Mouse (Mus musculus) stomach, embryonic 15.5 days (tissue): ENCODE measurements around the gene Als2cr12. TPM values are rescaled to one million over a fixed set of nuclear protein-coding genes. Genes with fewer than 3 reads are reported as not detected.
"Not testable (repeated sequence)": the region's sequence is repeated elsewhere in the genome, so short reads cannot be mapped to it uniquely, and the experiment has no call there.

ENCODE experiments used
- ATAC-seq: fragments of 200-750 bp; cut with Nextera tagmentation; 2 replicates; pipeline ENCODE4 v1.8.0; 2017; ENCODE audit warnings: low read depth, moderate number of reproducible peaks, moderate TSS enrichment; ENCODE audit not compliant: insufficient read depth, low FRiP score
- H3K27ac ChIP-seq: fragments of 300-500 bp; sonication (generic); 2 replicates; pipeline ENCODE4 v1.5.1; 2015; ENCODE audit warnings: mild to moderate bottlenecking, inconsistent platforms
- H3K27me3 ChIP-seq: fragments of 300-500 bp; sonication (generic); replicated peaks from 2 replicates; pipeline ENCODE4 v1.6.1; 2015; ENCODE audit warnings: inconsistent platforms
- H3K36me3 ChIP-seq: fragments of 300-500 bp; sonication (generic); 2 replicates; pipeline ENCODE4 v1.6.1; 2015; ENCODE audit warnings: inconsistent platforms
- H3K4me1 ChIP-seq: fragments of 300-500 bp; sonication (generic); 2 replicates; pipeline ENCODE4 v1.6.1; 2015; ENCODE audit warnings: inconsistent platforms
- H3K4me2 ChIP-seq: fragments of 300-500 bp; sonication (generic); 2 replicates; pipeline ENCODE4 v1.6.1; 2015; ENCODE audit warnings: mild to moderate bottlenecking, inconsistent platforms
- H3K4me3 ChIP-seq: fragments of 300-500 bp; sonication (generic); replicated peaks from 2 replicates; pipeline ENCODE4 v1.5.1; 2015; ENCODE audit warnings: inconsistent platforms
- H3K9ac ChIP-seq: fragments of 300-500 bp; sonication (generic); 2 replicates; pipeline ENCODE4 v1.6.1; 2015; ENCODE audit warnings: inconsistent platforms
- H3K9me3 ChIP-seq: fragments of 300-500 bp; sonication (generic); 2 replicates; pipeline ENCODE4 v1.6.1; 2016; ENCODE audit warnings: inconsistent platforms
- WGBS: fragments of 180-500 bp; shearing (Covaris S2); methylation state at CpG from one replicate; pipeline ENCODE4 v1.1.7; 2015; 5-methylcytosine and 5-hydroxymethylcytosine counted together
- polyA plus RNA-seq: library from polyadenylated mRNA; unstranded; fragments of >200 nt; fragmentation: Nextera tagmentation; extraction: Ambion mirVana; gene quantifications from 2 replicates; pipeline ENCODE4 v1.2.1, GENCODE M21; 2015

Gene Als2cr12
- polyA plus RNA-seq, 1 experiment from 2014 or later: 0.18 TPM

DNA sequence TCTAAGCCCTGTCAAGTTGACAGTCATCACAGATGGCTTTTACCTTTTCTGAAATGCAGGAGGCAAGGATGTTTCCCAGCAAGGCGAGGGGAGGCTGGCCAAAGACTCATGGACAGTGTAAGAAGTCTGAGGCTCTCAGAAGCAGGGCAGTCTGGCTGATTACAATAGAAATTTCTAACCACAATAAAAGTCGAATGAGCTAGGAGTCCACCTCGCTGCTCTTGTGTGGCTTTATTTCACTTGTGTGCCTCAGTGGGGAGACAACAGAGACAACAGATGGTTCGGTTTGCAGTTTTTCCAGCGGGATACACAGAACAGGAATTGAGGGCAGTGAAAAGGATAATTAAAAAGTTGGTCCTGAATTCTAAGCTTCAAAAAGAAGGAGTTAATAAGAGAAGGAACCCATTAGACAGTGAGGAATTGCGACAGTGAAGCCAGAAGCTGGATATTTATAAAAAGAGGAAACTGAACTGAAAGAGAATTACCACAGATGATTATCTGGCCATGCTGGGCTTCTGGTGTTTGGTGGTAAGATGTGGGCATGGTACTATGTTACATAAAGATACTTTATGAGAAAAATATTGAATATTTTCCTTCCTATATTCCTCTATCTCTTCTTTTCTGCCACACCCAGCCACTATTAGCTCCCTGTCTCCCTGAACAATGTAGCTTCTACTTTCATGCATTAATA, 77.7 kb downstream of the Als2cr12 start:
- H3K4me1 ChIP-seq: 0 out of 2 replicates have a peak, but pooled peaks cover 4% of the 10 kb centered on the region
- H3K27ac ChIP-seq: no peak overlapping the region
- no peak for ATAC-seq
- WGBS: 70% methylated on average over 6 of the region's 6 CpGs
- H3K4me2 ChIP-seq: no peak overlapping the region
- no peak overlapping the region for H3K4me3 ChIP-seq
- no peak overlapping the region for H3K9ac ChIP-seq
- no peaks in the 10 kb centered on the region for H3K36me3 ChIP-seq
- no peaks in the 10 kb centered on the region for H3K27me3 ChIP-seq
- H3K9me3 ChIP-seq: no peaks in the 10 kb centered on the region

GRCm38 (mm10) chr1:58617076-58617475, 78.7 kb downstream of the Als2cr12 start:
- WGBS: 39% methylated on average over 5 of the region's 5 CpGs
- H3K36me3 ChIP-seq: no peaks in the 10 kb centered on the region

DNA sequence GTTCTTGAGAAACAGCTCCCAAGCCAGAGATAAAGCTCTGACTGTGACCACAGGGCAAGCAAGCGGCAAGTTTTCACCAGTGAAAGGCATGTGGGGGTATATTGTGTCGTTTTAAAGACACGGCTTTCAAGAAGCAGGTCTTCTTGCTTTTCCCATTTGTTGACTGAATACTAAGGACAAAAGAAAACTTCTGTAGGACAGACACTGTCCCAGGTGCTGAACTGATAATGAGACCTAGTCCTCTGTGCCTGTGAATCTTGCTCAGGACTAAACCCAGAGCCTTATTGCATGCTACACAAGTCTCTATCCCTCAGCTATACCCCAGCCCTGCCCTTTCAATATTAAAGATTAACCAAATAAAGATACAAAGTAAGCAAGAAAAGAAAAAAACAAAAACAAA, 79.6 kb downstream of the Als2cr12 start:
- Histone ChIP-seq H3K4me1 (0 out of 2 replicates have a peak, but pooled peaks cover 4% of the 10 kb centered on the region), H3K4me2 (no peak overlapping the region), H3K27me3 (no peaks in the 10 kb centered on the region), H3K9ac (no peak overlapping the region), H3K36me3 (no peaks in the 10 kb centered on the region), H3K4me3 (no peak overlapping the region), H3K27ac (no peak overlapping the region), H3K9me3 (no peaks in the 10 kb centered on the region)
- WGBS: 65% methylated on average over 3 of the region's 3 CpGs
- ATAC-seq: no peak

More at GRCm38 (mm10) chr1:58617076-58617475, 78.7 kb downstream of the Als2cr12 start:
- ATAC-seq: no peak
- Histone ChIP-seq H3K4me3 (no peak overlapping the region), H3K4me1 (0 out of 2 replicates have a peak, but pooled peaks cover 4% of the 10 kb centered on the region), H3K9ac (no peak overlapping the region), H3K27ac (no peak overlapping the region), H3K27me3 (no peaks in the 10 kb centered on the region), H3K9me3 (no peaks in the 10 kb centered on the region), H3K4me2 (no peak overlapping the region)

DNA sequence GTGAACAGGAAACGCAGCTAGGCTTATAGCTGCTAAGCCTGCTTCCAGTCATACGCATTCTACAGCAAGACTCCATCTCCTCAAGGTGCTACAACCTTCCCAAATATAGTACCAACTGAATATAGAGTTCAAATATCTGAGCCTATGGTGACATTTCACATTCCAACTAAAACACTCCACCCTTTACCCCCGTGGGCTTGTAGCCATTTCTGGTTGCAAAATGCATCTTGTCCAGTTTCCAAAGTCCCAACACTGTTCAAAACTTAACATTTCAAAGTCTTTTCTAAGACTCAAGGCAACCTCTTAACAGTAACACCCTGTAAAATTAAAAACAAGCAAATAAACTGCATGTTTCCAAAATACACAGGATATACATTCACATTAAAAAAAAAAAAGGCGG, 80.6 kb downstream of the Als2cr12 start:
- 79% methylated on average over 4 of the region's 4 CpGs for WGBS
- ATAC-seq: no peak

GRCm38 (mm10) chr1:58614424-58614823, 81.4 kb downstream of the Als2cr12 start:
- no peak overlapping the region for H3K4me2 ChIP-seq
- no peak overlapping the region for H3K9ac ChIP-seq
- H3K4me3 ChIP-seq: no peak overlapping the region
- H3K27ac ChIP-seq: peak overlapping the region; percentile 57
- H3K27me3 ChIP-seq: no peaks in the 10 kb centered on the region
- H3K36me3 ChIP-seq: no peaks in the 10 kb centered on the region
- H3K9me3 ChIP-seq: no peaks in the 10 kb centered on the region
- 45% methylated on average over 3 of the region's 3 CpGs for WGBS
- ATAC-seq: peak; percentile 71
- H3K4me1 ChIP-seq: 0 out of 2 replicates have a peak, but pooled peaks cover 4% of the 10 kb centered on the region

More for the DNA sequence above, 80.6 kb downstream of the Als2cr12 start:
- no peaks in the 10 kb centered on the region for H3K27me3 ChIP-seq
- H3K4me2 ChIP-seq: no peak overlapping the region
- H3K4me1 ChIP-seq: 0 out of 2 replicates have a peak, but pooled peaks cover 4% of the 10 kb centered on the region
- no peaks in the 10 kb centered on the region for H3K9me3 ChIP-seq
- no peak overlapping the region for H3K4me3 ChIP-seq
- no peak overlapping the region for H3K9ac ChIP-seq
- H3K36me3 ChIP-seq: no peaks in the 10 kb centered on the region
- H3K27ac ChIP-seq: no peak overlapping the region

GRCm38 (mm10) chr1:58613786-58614185, 82.0 kb downstream of the Als2cr12 start:
- Histone ChIP-seq H3K9me3 (no peaks in the 10 kb centered on the region), H3K27me3 (no peaks in the 10 kb centered on the region), H3K4me1 (0 out of 2 replicates have a peak, but pooled peaks cover 4% of the 10 kb centered on the region), H3K4me3 (no peak overlapping the region), H3K9ac (no peak overlapping the region), H3K27ac (no peak overlapping the region), H3K36me3 (no peaks in the 10 kb centered on the region), H3K4me2 (no peak overlapping the region)
- ATAC-seq: no peak
- 54% methylated on average over 6 of the region's 6 CpGs for WGBS

DNA sequence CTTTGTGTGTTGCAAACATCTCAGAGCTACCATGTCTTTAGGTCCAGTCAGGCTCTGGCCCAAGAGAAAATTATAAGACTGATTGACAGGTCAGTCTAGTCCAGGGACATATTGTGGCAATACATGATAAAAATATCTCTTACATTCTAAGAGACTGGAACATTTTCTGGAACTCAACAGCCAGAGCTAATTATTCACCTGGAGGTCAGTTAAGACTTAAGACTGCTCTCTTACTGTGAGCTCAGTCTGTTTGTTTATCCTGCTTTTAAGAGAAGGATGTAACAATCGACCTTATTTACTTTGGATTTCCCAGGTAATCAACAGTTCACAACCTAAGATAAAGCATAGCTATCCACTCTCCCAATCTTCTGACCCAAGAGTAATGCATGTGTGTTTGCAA, 85.2 kb downstream of the Als2cr12 start:
- Histone ChIP-seq H3K36me3 (no peaks in the 10 kb centered on the region), H3K27me3 (no peaks in the 10 kb centered on the region), H3K27ac (no peak overlapping the region), H3K4me1 (0 out of 2 replicates have a peak, but pooled peaks cover 4% of the 10 kb centered on the region), H3K9me3 (no peaks in the 10 kb centered on the region), H3K4me3 (no peak overlapping the region), H3K9ac (no peak overlapping the region), H3K4me2 (no peak overlapping the region)
- 10% methylated on average over 1 of the region's 1 CpGs for WGBS
- ATAC-seq: no peak

GRCm38 (mm10) chr1:58610166-58610565, 85.6 kb downstream of the Als2cr12 start:
- Histone ChIP-seq H3K4me3 (no peak overlapping the region), H3K27ac (no peak overlapping the region), H3K4me2 (no peak overlapping the region), H3K4me1 (0 out of 2 replicates have a peak, but pooled peaks cover 4% of the 10 kb centered on the region), H3K9ac (no peak overlapping the region), H3K27me3 (no peaks in the 10 kb centered on the region), H3K36me3 (no peaks in the 10 kb centered on the region), H3K9me3 (no peaks in the 10 kb centered on the region)
- no peak for ATAC-seq
- 68% methylated on average over 1 of the region's 1 CpGs for WGBS

- not testable (repeated sequence) for H3K27me3 ChIP-seq, H3K4me1 ChIP-seq, ATAC-seq, H3K4me2 ChIP-seq, H3K36me3 ChIP-seq, H3K27ac ChIP-seq, H3K4me3 ChIP-seq, H3K9me3 ChIP-seq, H3K9ac ChIP-seq
- WGBS: 76% methylated on average over 5 of the region's 5 CpGs
These were observed 86.2 kb downstream of the Als2cr12 start for GRCm38 (mm10) chr1:58609591-58609990.

- H3K36me3 ChIP-seq: no peaks in the 10 kb centered on the region
- H3K4me1 ChIP-seq: no peaks in the 10 kb centered on the region
- ATAC-seq: no peak
- 35% methylated on average over 4 of the region's 4 CpGs for WGBS
- no peak overlapping the region for H3K27ac ChIP-seq
- no peak overlapping the region for H3K4me2 ChIP-seq
- no peak overlapping the region for H3K9ac ChIP-seq
- H3K27me3 ChIP-seq: no peaks in the 10 kb centered on the region
- H3K4me3 ChIP-seq: no peak overlapping the region
- no peaks in the 10 kb centered on the region for H3K9me3 ChIP-seq
These were observed 92.1 kb downstream of the Als2cr12 start for GRCm38 (mm10) chr1:58603738-58604137.

DNA sequence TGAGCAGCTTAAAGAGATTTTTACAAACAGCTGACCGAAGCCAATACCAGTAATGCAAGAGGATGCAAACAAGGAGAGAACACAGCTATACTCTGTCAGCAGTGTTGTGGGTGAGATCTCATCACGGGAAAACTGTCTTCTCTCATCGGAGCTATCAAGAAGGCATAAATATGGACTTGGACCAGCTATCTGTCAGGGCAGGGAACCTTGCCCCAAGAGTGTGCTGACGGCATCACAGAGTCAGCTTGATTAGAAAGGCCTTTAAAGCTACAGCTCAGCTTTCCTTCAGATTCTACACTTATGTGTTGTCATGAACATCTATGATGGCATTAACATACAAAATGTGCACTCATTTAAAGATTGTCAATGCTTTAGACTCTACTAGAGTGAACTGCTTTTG, 93.1 kb downstream of the Als2cr12 start:
- H3K4me2 ChIP-seq: no peak overlapping the region
- no peaks in the 10 kb centered on the region for H3K36me3 ChIP-seq
- 78% methylated on average over 4 of the region's 4 CpGs for WGBS
- H3K9ac ChIP-seq: no peak overlapping the region
- no peak overlapping the region for H3K4me3 ChIP-seq
- ATAC-seq: no peak
- no peaks in the 10 kb centered on the region for H3K4me1 ChIP-seq
- no peaks in the 10 kb centered on the region for H3K27me3 ChIP-seq
- H3K27ac ChIP-seq: no peak overlapping the region
- H3K9me3 ChIP-seq: no peaks in the 10 kb centered on the region
